Mouse (Mus musculus) left cerebral cortex, adult 18-20 months (tissue): ENCODE measurements around the gene Tmc6. TPM values are rescaled to one million over a fixed set of nuclear protein-coding genes. Genes with fewer than 3 reads are reported as not detected.

Experiments used
- total RNA-seq, 2 experiments: library from RNA; stranded (reverse); gene quantifications; 2 replicates each; pipeline ENCODE4 v1.2.3; 2021

The Tmc6 gene
- total RNA-seq, 2 experiments from 2014 or later: 7.0 to 7.3 TPM

Other genes with a start within 250 kb of the Tmc6 start
- gene Tnrc6c, start 127.9 kb downstream of the Tmc6 start, total RNA-seq: 10 to 100 TPM; 53.3 to 54.9 TPM
- gene Tmc8, start 122 bp downstream of the Tmc6 start, total RNA-seq: 1 to 10 TPM in 1 of 2 experiments, under 1 TPM in 1; 0.40 to 1.1 TPM
- gene 6030468B19Rik, start 15.5 kb upstream of the Tmc6 start, total RNA-seq: not detected
- gene Gm20708, start 27.5 kb upstream of the Tmc6 start, total RNA-seq: 1 to 10 TPM in 1 of 2 experiments, under 1 TPM in 1; 0.86 to 2.6 TPM
- 10 to 100 TPM in 1 of 2 experiments, 1 to 10 TPM in 1; 9.3 to 15.8 TPM for gene Syngr2, start 27.5 kb upstream of the Tmc6 start, total RNA-seq
- gene Afmid, start 43.7 kb upstream of the Tmc6 start, total RNA-seq: 1 to 10 TPM; 4.1 to 6.3 TPM
- under 1 TPM; 0.84 to 0.98 TPM for gene Tk1, start 43.9 kb upstream of the Tmc6 start, total RNA-seq
- under 1 TPM; 0.65 to 0.87 TPM for gene Birc5, start 67.1 kb upstream of the Tmc6 start, total RNA-seq
- gene Tmem235, start 78.6 kb upstream of the Tmc6 start, total RNA-seq: not detected
- 1 to 10 TPM; 2.8 to 5.0 TPM for gene Tha1, start 91.3 kb upstream of the Tmc6 start, total RNA-seq
- gene Socs3, start 187.8 kb upstream of the Tmc6 start, total RNA-seq: 1 to 10 TPM; 4.5 to 4.9 TPM
- 10 to 100 TPM; 87.1 to 89.0 TPM for gene Pgs1, start 204.1 kb upstream of the Tmc6 start, total RNA-seq